Mouse (Mus musculus): ENCODE results near the gene Fads6. TPM values are rescaled to one million over a fixed set of nuclear protein-coding genes. Genes with fewer than 3 reads are reported as not detected.

Fads6 gene
- polyA plus RNA-seq, 1 experiment from 2014 or later, result 0.24 TPM

DNA sequence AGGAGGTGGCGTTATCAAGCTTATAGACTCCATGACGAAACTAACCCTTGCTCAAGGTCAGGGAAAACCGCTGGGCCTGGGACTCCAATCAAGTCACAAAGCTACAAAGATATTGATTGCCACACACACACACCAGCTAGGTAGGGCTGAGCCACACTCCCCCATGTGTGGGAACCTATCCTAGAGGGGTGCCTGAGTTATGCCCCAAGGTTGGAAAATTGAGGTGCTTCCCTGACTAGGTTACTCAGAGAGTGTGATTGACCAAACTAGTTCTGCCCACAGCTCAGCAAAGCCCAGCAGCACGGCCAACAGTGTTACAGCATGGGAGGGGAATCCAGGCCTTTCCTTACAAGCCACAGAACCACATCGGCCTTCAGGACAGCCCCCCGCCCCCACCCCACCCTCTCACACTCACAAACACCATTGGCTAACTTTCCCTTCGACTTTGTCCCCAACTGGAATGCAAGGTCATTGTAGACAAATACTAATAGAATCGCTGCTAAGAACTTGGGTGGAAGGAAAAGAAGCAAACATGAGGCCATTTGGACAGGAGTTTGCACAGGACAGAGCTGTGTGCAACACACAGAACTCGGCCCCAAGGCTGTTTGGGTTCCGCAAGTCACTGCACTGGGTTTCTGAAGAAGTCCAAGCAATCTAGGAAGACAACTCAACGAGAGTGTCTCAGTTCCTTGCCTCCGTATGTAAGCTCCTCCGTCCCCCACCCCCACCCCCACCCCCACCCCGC, 4.7 kb downstream of the Fads6 start:
- Histone ChIP-seq H3K4me3 (ENCODE audit: low read depth, low read length) (no peak overlapping the region), H3K9me3 (ENCODE audit: control insufficient read depth, low read length) (no peaks in the 10 kb centered on the region), H3K27me3 (ENCODE audit: control insufficient read depth, insufficient read depth, low read length) (0 out of 2 replicates have a peak, but pooled peaks cover 3% of the 10 kb centered on the region), H3K4me2 (ENCODE audit: low read depth) (no peak overlapping the region), H3K9ac (ENCODE audit: low read length) (no peak overlapping the region), H3K27ac (ENCODE audit: low read depth, low read length) (no peak overlapping the region), H3K4me1 (ENCODE audit: control insufficient read depth, insufficient read depth, low read length) (peaks cover 3% of the 10 kb centered on the region; the same call in 1 of the 2 replicates), H3K36me3 (ENCODE audit: control insufficient read depth, insufficient read depth, low read length) (no peaks in the 10 kb centered on the region)
- WGBS, result 75% methylated on average over 14 of the region's 14 CpGs
- ATAC-seq (ENCODE audit: insufficient read depth, low FRiP score, low TSS enrichment) (no peak), DNase-seq (ENCODE audit: low spot score) (no peak)

DNA sequence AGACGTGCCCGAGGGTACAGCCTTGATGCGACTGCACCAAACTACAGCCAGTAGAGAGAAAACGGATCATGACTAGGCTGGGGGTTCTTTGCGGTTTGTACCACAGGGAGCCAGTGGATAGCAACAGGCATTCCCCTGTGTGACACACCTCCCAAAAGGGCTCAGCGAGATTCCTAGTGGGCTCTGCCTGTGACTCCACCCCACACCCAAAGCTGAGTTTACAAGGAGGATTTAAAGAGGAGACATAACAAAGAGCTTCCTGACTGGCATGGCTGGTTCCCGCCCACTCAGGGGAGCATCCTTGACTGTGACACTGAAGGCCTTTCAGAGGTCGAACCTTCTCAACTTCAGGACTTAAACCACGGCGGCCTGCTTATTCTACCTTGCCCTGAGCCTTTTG, 6.0 kb downstream of the Fads6 start:
- Histone ChIP-seq H3K4me3 (ENCODE audit: low read depth, low read length) (no peak overlapping the region), H3K9me3 (ENCODE audit: control insufficient read depth, low read length) (no peaks in the 10 kb centered on the region), H3K36me3 (ENCODE audit: control insufficient read depth, insufficient read depth, low read length) (no peaks in the 10 kb centered on the region), H3K4me2 (ENCODE audit: low read depth) (no peak overlapping the region), H3K27me3 (ENCODE audit: control insufficient read depth, insufficient read depth, low read length) (no peaks in the 10 kb centered on the region), H3K4me1 (ENCODE audit: control insufficient read depth, insufficient read depth, low read length) (no peaks in the 10 kb centered on the region), H3K27ac (ENCODE audit: low read depth, low read length) (no peak overlapping the region), H3K9ac (ENCODE audit: low read length) (no peak overlapping the region)
- 85% methylated on average over 10 of the region's 10 CpGs for WGBS
- no peak for DNase-seq (ENCODE audit: low spot score)
- no peak for ATAC-seq (ENCODE audit: insufficient read depth, low FRiP score, low TSS enrichment)

DNA sequence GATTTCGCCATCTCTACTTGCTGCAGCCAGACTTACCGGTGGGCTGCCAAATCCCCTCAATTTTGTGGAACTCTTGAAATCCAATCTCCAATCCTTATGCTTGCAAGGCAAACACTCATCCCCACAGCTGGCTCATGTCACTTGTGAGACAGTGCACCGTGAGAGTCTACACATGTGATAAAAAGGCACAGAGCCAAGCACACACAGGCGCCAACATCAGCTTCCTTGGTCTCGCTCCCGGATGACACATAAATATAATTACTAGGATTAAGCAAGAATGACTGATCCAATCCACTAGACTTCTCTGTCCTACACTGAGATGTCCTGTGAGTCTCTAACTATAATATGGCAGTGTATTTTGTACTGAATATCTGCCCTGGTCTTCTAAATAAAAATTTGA, 6.5 kb downstream of the Fads6 start:
- Histone ChIP-seq H3K9ac (ENCODE audit: low read length) (no peak overlapping the region), H3K9me3 (ENCODE audit: control insufficient read depth, low read length) (no peaks in the 10 kb centered on the region), H3K27ac (ENCODE audit: low read depth, low read length) (no peak overlapping the region), H3K27me3 (ENCODE audit: control insufficient read depth, insufficient read depth, low read length) (no peaks in the 10 kb centered on the region), H3K4me3 (ENCODE audit: low read depth, low read length) (no peak overlapping the region), H3K36me3 (ENCODE audit: control insufficient read depth, insufficient read depth, low read length) (no peaks in the 10 kb centered on the region), H3K4me2 (ENCODE audit: low read depth) (no peak overlapping the region), H3K4me1 (ENCODE audit: control insufficient read depth, insufficient read depth, low read length) (no peaks in the 10 kb centered on the region)
- ATAC-seq (ENCODE audit: insufficient read depth, low FRiP score, low TSS enrichment) (no peak), DNase-seq (ENCODE audit: low spot score) (no peak)
- WGBS, result 90% methylated on average over 6 of the region's 6 CpGs

DNA sequence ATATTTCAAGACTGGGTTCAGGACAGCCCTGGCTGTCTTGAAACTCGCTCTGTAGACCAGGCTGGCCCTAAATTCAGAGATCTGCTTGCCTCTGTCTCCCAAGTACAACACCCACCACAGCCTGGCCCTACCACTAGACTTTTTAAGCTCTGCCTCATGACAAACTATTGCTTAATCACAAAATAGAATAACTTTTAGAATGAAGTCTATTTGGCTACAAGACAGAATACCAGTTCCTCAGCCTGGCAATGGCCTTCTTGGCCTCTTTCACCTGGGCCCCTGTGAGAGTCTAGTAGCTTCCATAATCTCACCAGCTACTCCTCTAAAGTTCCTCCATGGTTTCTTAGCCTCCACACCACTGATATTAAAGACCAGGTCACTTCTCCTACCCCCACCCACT, 7.1 kb downstream of the Fads6 start:
- no peak overlapping the region for H3K27ac ChIP-seq (ENCODE audit: low read depth, low read length)
- no peaks in the 10 kb centered on the region for H3K27me3 ChIP-seq (ENCODE audit: control insufficient read depth, insufficient read depth, low read length)
- WGBS, result 75% methylated on average over 1 of the region's 1 CpGs
- H3K36me3 ChIP-seq (ENCODE audit: control insufficient read depth, insufficient read depth, low read length), result no peaks in the 10 kb centered on the region
- ATAC-seq (ENCODE audit: insufficient read depth, low FRiP score, low TSS enrichment) (no peak), DNase-seq (ENCODE audit: low spot score) (no peak)
- no peak overlapping the region for H3K4me2 ChIP-seq (ENCODE audit: low read depth)
- no peaks in the 10 kb centered on the region for H3K9me3 ChIP-seq (ENCODE audit: control insufficient read depth, low read length)
- no peaks in the 10 kb centered on the region for H3K4me1 ChIP-seq (ENCODE audit: control insufficient read depth, insufficient read depth, low read length)
- no peak overlapping the region for H3K4me3 ChIP-seq (ENCODE audit: low read depth, low read length)
- no peak overlapping the region for H3K9ac ChIP-seq (ENCODE audit: low read length)

DNA sequence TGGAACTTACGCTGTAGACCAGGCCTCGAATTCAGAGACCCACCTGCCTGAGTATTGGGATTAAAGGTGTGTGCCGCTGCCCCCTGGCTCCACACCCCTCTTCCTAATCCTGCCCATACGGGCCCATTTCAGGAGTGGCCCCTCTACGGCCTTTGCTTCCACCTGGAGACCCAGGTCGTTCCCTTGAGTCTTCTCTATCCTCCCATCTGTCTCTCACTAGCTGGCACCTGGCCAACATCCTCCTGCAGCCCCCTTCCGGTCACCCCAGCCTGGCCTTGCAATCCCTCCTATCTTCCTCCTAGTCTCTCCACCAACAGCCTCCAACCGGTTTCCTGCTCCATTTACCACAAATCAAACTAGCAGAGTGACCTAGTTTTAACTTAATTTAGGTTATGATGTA, 7.6 kb downstream of the Fads6 start:
- DNase-seq (ENCODE audit: low spot score) (no peak), ATAC-seq (ENCODE audit: insufficient read depth, low FRiP score, low TSS enrichment) (no peak)
- no peak overlapping the region for H3K27ac ChIP-seq (ENCODE audit: low read depth, low read length)
- H3K4me1 ChIP-seq (ENCODE audit: control insufficient read depth, insufficient read depth, low read length), result no peaks in the 10 kb centered on the region
- 90% methylated on average over 8 of the region's 8 CpGs for WGBS
- H3K4me2 ChIP-seq (ENCODE audit: low read depth), result no peak overlapping the region
- H3K9me3 ChIP-seq (ENCODE audit: control insufficient read depth, low read length), result no peaks in the 10 kb centered on the region
- H3K36me3 ChIP-seq (ENCODE audit: control insufficient read depth, insufficient read depth, low read length), result no peaks in the 10 kb centered on the region
- no peak overlapping the region for H3K4me3 ChIP-seq (ENCODE audit: low read depth, low read length)
- no peaks in the 10 kb centered on the region for H3K27me3 ChIP-seq (ENCODE audit: control insufficient read depth, insufficient read depth, low read length)
- no peak overlapping the region for H3K9ac ChIP-seq (ENCODE audit: low read length)

DNA sequence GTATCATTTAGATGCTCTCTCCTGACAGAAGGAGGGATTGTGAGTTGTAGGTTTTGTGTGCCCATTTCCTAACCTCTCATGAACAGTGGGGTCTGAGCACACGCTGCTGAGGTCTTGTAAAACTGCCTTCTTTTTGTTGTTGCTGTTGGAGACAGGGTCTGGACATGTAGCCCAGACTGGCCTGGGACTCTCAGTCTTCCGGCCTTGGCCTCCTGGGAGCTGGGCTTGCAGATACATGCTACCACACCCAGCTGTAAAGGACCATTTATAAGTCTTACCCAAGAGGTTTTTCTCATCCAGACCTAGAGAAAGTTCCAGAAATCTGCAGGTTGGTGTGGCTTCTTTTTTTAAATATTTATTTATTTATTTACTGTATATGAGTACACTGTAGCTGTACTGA, 9.2 kb downstream of the Fads6 start:
- whole genome bisulfite sequencing, result 87% methylated on average over 2 of the region's 2 CpGs
- no peaks in the 10 kb centered on the region for H3K9me3 ChIP-seq (ENCODE audit: control insufficient read depth, low read length)
- DNase-seq (ENCODE audit: low spot score), result no peak

DNA sequence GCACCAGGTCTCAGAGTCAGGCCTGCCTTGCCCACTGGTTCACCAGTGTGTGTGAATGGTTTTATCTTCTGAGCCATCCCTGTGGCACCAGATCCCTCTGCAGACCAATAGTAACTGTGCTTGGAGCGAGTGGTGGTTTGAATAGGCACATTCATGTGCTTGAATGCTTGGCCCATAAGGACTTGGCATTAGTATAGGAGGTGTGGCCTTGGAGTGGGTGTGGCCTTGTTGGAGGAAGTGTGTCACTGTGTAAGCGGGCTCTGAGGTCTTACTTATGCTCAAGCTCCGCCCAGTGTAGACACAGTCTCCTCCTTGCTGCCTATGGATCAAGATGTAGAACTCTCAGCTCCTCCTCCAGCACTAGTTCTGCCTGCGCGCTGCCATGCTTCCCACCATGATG, 10.1 kb downstream of the Fads6 start:
- H3K27me3 ChIP-seq (ENCODE audit: control insufficient read depth, insufficient read depth, low read length), result no peaks in the 10 kb centered on the region
- H3K4me3 ChIP-seq (ENCODE audit: low read depth, low read length), result no peak overlapping the region
- no peaks in the 10 kb centered on the region for H3K9me3 ChIP-seq (ENCODE audit: control insufficient read depth, low read length)
- 81% methylated on average over 5 of the region's 5 CpGs for WGBS
- H3K4me2 ChIP-seq (ENCODE audit: low read depth), result no peak overlapping the region
- ATAC-seq (ENCODE audit: insufficient read depth, low FRiP score, low TSS enrichment), result no peak
- H3K4me1 ChIP-seq (ENCODE audit: control insufficient read depth, insufficient read depth, low read length), result no peaks in the 10 kb centered on the region
- H3K36me3 ChIP-seq (ENCODE audit: control insufficient read depth, insufficient read depth, low read length), result no peaks in the 10 kb centered on the region
- H3K9ac ChIP-seq (ENCODE audit: low read length), result no peak overlapping the region
- H3K27ac ChIP-seq (ENCODE audit: low read depth, low read length), result no peak overlapping the region
- DNase-seq (ENCODE audit: low spot score), result no peak

More for the DNA sequence above, 9.2 kb downstream of the Fads6 start:
- Histone ChIP-seq H3K4me3 (ENCODE audit: low read depth, low read length) (no peak overlapping the region), H3K9ac (ENCODE audit: low read length) (no peak overlapping the region), H3K36me3 (ENCODE audit: control insufficient read depth, insufficient read depth, low read length) (no peaks in the 10 kb centered on the region), H3K4me2 (ENCODE audit: low read depth) (no peak overlapping the region), H3K27ac (ENCODE audit: low read depth, low read length) (no peak overlapping the region), H3K27me3 (ENCODE audit: control insufficient read depth, insufficient read depth, low read length) (no peaks in the 10 kb centered on the region), H3K4me1 (ENCODE audit: control insufficient read depth, insufficient read depth, low read length) (no peaks in the 10 kb centered on the region)
- no peak for ATAC-seq (ENCODE audit: insufficient read depth, low FRiP score, low TSS enrichment)

DNA sequence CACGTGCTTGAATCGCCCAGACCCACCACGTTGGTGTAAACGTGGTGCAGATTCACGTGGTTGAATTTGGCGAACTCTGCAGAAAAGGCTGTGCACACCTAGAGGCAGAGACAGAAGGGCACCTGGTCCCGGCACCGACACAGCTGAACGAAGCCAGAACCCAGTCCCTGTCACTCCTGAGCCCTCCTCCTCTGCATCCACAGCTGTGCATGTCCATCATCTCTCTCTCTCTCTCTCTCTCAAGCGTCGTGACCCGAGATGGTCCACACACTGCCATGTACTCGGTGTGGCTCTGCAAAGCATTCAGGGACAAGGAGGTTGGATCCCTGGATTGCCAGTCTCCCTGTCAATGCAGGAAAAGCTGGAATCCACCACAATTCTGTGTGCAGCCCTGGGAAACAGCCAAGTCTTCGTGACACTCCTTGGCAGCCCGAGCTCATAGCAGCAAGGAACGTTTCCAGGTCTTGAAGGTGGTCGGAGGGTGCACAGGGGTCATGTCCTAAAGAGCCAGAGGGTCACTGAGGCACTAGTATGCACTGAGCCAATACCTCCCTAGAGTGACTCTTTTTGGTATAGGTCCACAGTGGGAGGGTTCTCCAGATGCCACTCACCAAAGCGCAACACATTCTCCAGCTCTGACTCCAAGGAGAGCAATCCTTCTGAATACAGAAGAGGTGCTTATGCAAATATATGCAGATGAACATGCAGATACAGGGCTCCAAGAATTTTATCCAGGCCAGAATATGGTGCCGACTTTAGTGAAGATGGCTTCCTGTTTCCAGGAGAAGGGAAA, 11.1 kb downstream of the Fads6 start:
- no peaks in the 10 kb centered on the region for H3K9me3 ChIP-seq (ENCODE audit: control insufficient read depth, low read length)
- H3K36me3 ChIP-seq (ENCODE audit: control insufficient read depth, insufficient read depth, low read length), result no peaks in the 10 kb centered on the region
- H3K27me3 ChIP-seq (ENCODE audit: control insufficient read depth, insufficient read depth, low read length), result no peaks in the 10 kb centered on the region
- H3K27ac ChIP-seq (ENCODE audit: low read depth, low read length), result no peak overlapping the region
- no peaks in the 10 kb centered on the region for H3K4me1 ChIP-seq (ENCODE audit: control insufficient read depth, insufficient read depth, low read length)
- no peak overlapping the region for H3K4me3 ChIP-seq (ENCODE audit: low read depth, low read length)
- 78% methylated on average over 19 of the region's 19 CpGs for WGBS
- no peak overlapping the region for H3K9ac ChIP-seq (ENCODE audit: low read length)
- DNase-seq (ENCODE audit: low spot score) (no peak), ATAC-seq (ENCODE audit: insufficient read depth, low FRiP score, low TSS enrichment) (no peak)
- no peak overlapping the region for H3K4me2 ChIP-seq (ENCODE audit: low read depth)

DNA sequence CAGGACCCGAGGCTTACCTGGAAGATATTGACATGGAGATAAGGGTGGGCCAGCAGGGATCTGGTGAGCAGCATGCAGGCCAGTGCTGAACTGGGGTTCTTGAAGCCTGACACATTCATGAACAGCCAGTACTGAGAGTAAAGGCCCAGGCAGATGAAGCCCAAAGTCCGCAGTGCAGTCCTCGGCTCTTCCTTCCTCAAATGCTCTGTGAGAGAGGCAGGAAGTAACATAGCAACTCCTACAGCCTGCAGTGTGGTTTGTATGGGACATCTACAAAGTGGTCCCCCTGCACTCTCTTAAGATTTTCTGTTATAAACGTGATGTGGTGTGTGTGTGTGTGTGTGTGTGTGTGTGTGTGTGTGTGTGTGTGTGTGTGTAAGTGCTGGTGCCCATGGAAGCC, 12.2 kb downstream of the Fads6 start:
- no peak overlapping the region for H3K4me2 ChIP-seq (ENCODE audit: low read depth)
- H3K9me3 ChIP-seq (ENCODE audit: control insufficient read depth, low read length), result no peaks in the 10 kb centered on the region
- H3K4me1 ChIP-seq (ENCODE audit: control insufficient read depth, insufficient read depth, low read length), result no peaks in the 10 kb centered on the region
- H3K36me3 ChIP-seq (ENCODE audit: control insufficient read depth, insufficient read depth, low read length), result no peaks in the 10 kb centered on the region
- no peak for DNase-seq (ENCODE audit: low spot score)
- H3K9ac ChIP-seq (ENCODE audit: low read length), result no peak overlapping the region
- H3K4me3 ChIP-seq (ENCODE audit: low read depth, low read length), result no peak overlapping the region
- H3K27ac ChIP-seq (ENCODE audit: low read depth, low read length), result no peak overlapping the region
- no peaks in the 10 kb centered on the region for H3K27me3 ChIP-seq (ENCODE audit: control insufficient read depth, insufficient read depth, low read length)
- ATAC-seq (ENCODE audit: insufficient read depth, low FRiP score, low TSS enrichment), result no peak
- WGBS, result 66% methylated on average over 4 of the region's 4 CpGs

All from neural tube, embryonic 11.5 days (tissue).